Mouse (Mus musculus): Measurements from ENCODE around the gene Begain.
A peak's percentile ranks its signal among the peaks of the same experiment; 100 is the strongest.

Gene Begain

GRCm38 (mm10) chr12:109068167-109068653, at the start of gene Begain:
TSS of gene Begain (minus strand) at chr12:109068217.
- DNase-seq (ENCODE audit: low spot score in 2 of 2), result no peak

GRCm38 (mm10) chr12:109115707-109116106, 47.7 kb upstream of the Begain start:
- DNase-seq (ENCODE audit: low spot score in 2 of 2), result no peak

- no peak for DNase-seq (ENCODE audit: low spot score in 2 of 2)
Measured at GRCm38 (mm10) chr12:109115161-109115560, 47.1 kb upstream of the Begain start.

GRCm38 (mm10) chr12:109112996-109113592, 45.1 kb upstream of the Begain start:
- no peak for DNase-seq (ENCODE audit: low spot score in 2 of 2)

- DNase-seq (ENCODE audit: low spot score in 2 of 2), result no peak
Measured at GRCm38 (mm10) chr12:109112354-109112995, 44.5 kb upstream of the Begain start.

- no peak for DNase-seq (ENCODE audit: low spot score in 2 of 2)
Measured at GRCm38 (mm10) chr12:109108911-109109310, 40.9 kb upstream of the Begain start.

- DNase-seq (ENCODE audit: low spot score in 2 of 2), result no peak
Measured at GRCm38 (mm10) chr12:109100381-109100780, 32.4 kb upstream of the Begain start.

- DNase-seq (ENCODE audit: low spot score in 2 of 2), result no peak
Measured at GRCm38 (mm10) chr12:109090456-109091130, 22.6 kb upstream of the Begain start.

GRCm38 (mm10) chr12:109090041-109090440, 22.0 kb upstream of the Begain start:
- no peak for DNase-seq (ENCODE audit: low spot score in 2 of 2)

GRCm38 (mm10) chr12:109086111-109086510, 18.1 kb upstream of the Begain start:
- DNase-seq (ENCODE audit: low spot score in 2 of 2), result no peak

GRCm38 (mm10) chr12:109085674-109086073, 17.7 kb upstream of the Begain start:
- no peak for DNase-seq (ENCODE audit: low spot score in 2 of 2)

GRCm38 (mm10) chr12:109085046-109085445, 17.0 kb upstream of the Begain start:
- DNase-seq (ENCODE audit: low spot score in 2 of 2), result no peak

- no peak for DNase-seq (ENCODE audit: low spot score in 2 of 2)
Measured at GRCm38 (mm10) chr12:109083476-109083875, 15.5 kb upstream of the Begain start.

GRCm38 (mm10) chr12:109077036-109077435, 9.0 kb upstream of the Begain start:
- DNase-seq (ENCODE audit: low spot score in 2 of 2), result no peak

- DNase-seq (ENCODE audit: low spot score in 2 of 2), result no peak
Measured at GRCm38 (mm10) chr12:109074777-109075285, 6.8 kb upstream of the Begain start.

GRCm38 (mm10) chr12:109074106-109074505, 6.1 kb upstream of the Begain start:
- DNase-seq (ENCODE audit: low spot score in 2 of 2), result no peak

GRCm38 (mm10) chr12:109071248-109071647, 3.2 kb upstream of the Begain start:
- no peak for DNase-seq (ENCODE audit: low spot score in 2 of 2)

GRCm38 (mm10) chr12:109069751-109070150, 1.7 kb upstream of the Begain start:
- DNase-seq (ENCODE audit: low spot score in 2 of 2), result no peak

GRCm38 (mm10) chr12:109068738-109069137, 721 bp upstream of the Begain start:
- DNase-seq (ENCODE audit: low spot score in 2 of 2), result no peak

- peak in 1 of 2 experiments; percentile 35 for DNase-seq (ENCODE audit: low spot score in 2 of 2)
Measured at GRCm38 (mm10) chr12:109067561-109068135, 369 bp downstream of the Begain start.

- no peak for DNase-seq (ENCODE audit: low spot score in 2 of 2)
Measured at GRCm38 (mm10) chr12:109058660-109059059, 9.4 kb downstream of the Begain start.

GRCm38 (mm10) chr12:109057736-109058135, 10.3 kb downstream of the Begain start:
- no peak for DNase-seq (ENCODE audit: low spot score in 2 of 2)
